24 mouse cellular contexts compared by ENCODE assay signal in genomic region chr11:30147882-30148281, GRCm38 (mm10).
A peak's percentile ranks its signal among the peaks of the same experiment; 100 is the strongest.
DNase-seq lines count a peak whose midpoint lies in the region; ATAC-seq and TF ChIP-seq lines count a peak whose summit lies in the region.
"Had no signal": no experiment of that assay in that cellular context is flagged by ENCODE, and none has a peak within 500 bp of the region (broad histone marks: within the 10 kb centered on the region; RNA-seq: fewer than 3 reads in every experiment).

No protein-coding gene starts in this region.

- no peak for TF ChIP-seq POLR2A in heart, adult 2 months (IDR thresholded peaks at IDR 0.05; ENCODE audit: insufficient read depth, low read depth, low read length)
- no peak for TF ChIP-seq POLR2A in CH12.LX (IDR thresholded peaks at IDR 0.05; ENCODE audit: low read depth, low read length)

- H3K4me1 ChIP-seq in heart, adult 2 months (ENCODE audit: control insufficient read depth, insufficient read depth, low read length), result peaks cover 17% of the 10 kb centered on the region
- H3K4me1 ChIP-seq in CH12.LX (ENCODE audit: control insufficient read depth in 1 of 2, insufficient read depth in 2 of 2), result peaks cover 0 to 13% of the 10 kb centered on the region in 2 experiments; a peak in 2 of 4 replicates
- H3K4me1 ChIP-seq: forebrain, embryonic 13.5 days; intestine, embryonic 15.5 days; midbrain, embryonic 15.5 days; neural tube, embryonic 13.5 days had no signal

- TF ChIP-seq CTCF in heart, adult 2 months (IDR thresholded peaks at IDR 0.05), result peak; percentile 54
- TF ChIP-seq CTCF in layer of hippocampus, adult 2 months (conservative IDR thresholded peaks at IDR 0.05), result peak; percentile 52
- peak in 1 of 2 experiments; percentile 60; a peak in 2 of 4 replicates for TF ChIP-seq CTCF in CH12.LX (conservative IDR thresholded peaks at IDR 0.05 in 1 of 2, IDR thresholded peaks at IDR 0.05 in 1 of 2; ENCODE audit: low read depth in 2 of 2, low read length in 2 of 2)

- no peak overlapping the region for H3K9ac ChIP-seq in heart, adult 2 months (ENCODE audit: low read depth, low read length)
- H3K9ac ChIP-seq in CH12.LX (ENCODE audit: insufficient read depth, low read depth), result no peak overlapping the region
- H3K9ac ChIP-seq: forebrain, embryonic 13.5 days; heart, embryonic 13.5 days; hindbrain, embryonic 14.5 days; intestine, embryonic 15.5 days; lung, embryonic 14.5 days; midbrain, embryonic 15.5 days; neural tube, embryonic 13.5 days had no signal

- in situ Hi-C loops in CH12.LX (cut with MboI; ENCODE audit: low pct_ligation_motif_present, low pct_unique_long_range_greater_than_20kb, low sequenced_read_pairs), result no loop called here

- no peaks in the 10 kb centered on the region for H3K9me3 ChIP-seq in CH12.LX (replicated peaks; ENCODE audit: low read length)
- H3K9me3 ChIP-seq: forebrain, embryonic 13.5 days; heart, embryonic 13.5 days; intestine, embryonic 15.5 days; midbrain, embryonic 15.5 days; neural tube, embryonic 13.5 days had no signal

- DNase-seq in heart, adult 2 months, result no peak
- no peak for DNase-seq in heart, postnatal 4 days
- no peak for DNase-seq in layer of hippocampus, adult 2 months (ENCODE audit: low spot score in 2 of 2)
- no peak for DNase-seq in layer of hippocampus, postnatal 25 days (ENCODE audit: extremely low spot score in 1 of 2, low spot score in 1 of 2)
- peak; percentile 38 for DNase-seq in CH12.LX (ENCODE audit: extremely low read depth)
- no peak for DNase-seq in left cerebral cortex, postnatal 14 days (ENCODE audit: low spot score in 2 of 2)
- no peak for DNase-seq in adrenal gland, adult (ENCODE audit: inconsistent age in 2 of 2, low spot score in 1 of 2)
- DNase-seq: adrenal gland, adult 8-10 months; cerebellum, adult 18-20 months; cerebellum, postnatal 25 days; lung, embryonic 14.5 days; lung, postnatal 4 days; retina, postnatal 1 day; right cerebral cortex, postnatal 25 days; spleen, adult 18-20 months; thymus, postnatal 36 days had no signal

- H3K27me3 ChIP-seq in heart, adult 2 months (ENCODE audit: control insufficient read depth, insufficient read depth, low read length), result no peaks in the 10 kb centered on the region
- no peaks in the 10 kb centered on the region for H3K27me3 ChIP-seq in CH12.LX (replicated peaks)
- H3K27me3 ChIP-seq: forebrain, embryonic 13.5 days; heart, embryonic 13.5 days; intestine, embryonic 15.5 days; midbrain, embryonic 15.5 days; neural tube, embryonic 13.5 days had no signal

- no peak overlapping the region for H3K4me3 ChIP-seq in heart, adult 2 months
- H3K4me3 ChIP-seq in layer of hippocampus, adult 2 months, result no peak overlapping the region
- H3K4me3 ChIP-seq in CH12.LX (replicated peaks in 1 of 3; ENCODE audit: low read depth in 2 of 3, low read length in 2 of 3, poor library complexity in 1 of 3), result no peak overlapping the region
- H3K4me3 ChIP-seq: forebrain, embryonic 13.5 days; heart, embryonic 13.5 days; intestine, embryonic 15.5 days; midbrain, embryonic 15.5 days; neural tube, embryonic 13.5 days had no signal

- no peak for TF ChIP-seq EP300 in heart, adult 2 months (IDR thresholded peaks at IDR 0.05; ENCODE audit: insufficient read depth, low read depth, low read length)
- no peak for TF ChIP-seq EP300 in CH12.LX (IDR thresholded peaks at IDR 0.05; ENCODE audit: low read length)

- TF ChIP-seq RAD21 in CH12.LX (IDR thresholded peaks at IDR 0.05; ENCODE audit: low read depth, low read length), result peak; percentile 45

- 83% methylated on average over 1 of the region's 1 CpGs for WGBS in heart, adult 2 months

- ATAC-seq in megakaryocyte progenitor cell, adult 5-6 weeks (replicated peaks; ENCODE audit: poor library complexity), result peak; percentile 52; the same call in 1 of the 2 replicates
- ATAC-seq: forebrain, embryonic 13.5 days; intestine, embryonic 15.5 days; midbrain, embryonic 15.5 days had no signal

- H3K79me2 ChIP-seq in heart, adult 2 months (replicated peaks; ENCODE audit: control insufficient read depth, insufficient read depth, low read length), result peaks cover 9% of the 10 kb centered on the region
- H3K79me2 ChIP-seq in CH12.LX (replicated peaks; ENCODE audit: control insufficient read depth, extremely low read depth, insufficient read depth, poor library complexity, severe bottlenecking), result no peaks in the 10 kb centered on the region

- dilution Hi-C loops in CH12.LX (cut with MboI; ENCODE audit: extremely low pct_ligation_motif_present, extremely low pct_unique_long_range_greater_than_20kb, low sequenced_read_pairs), result no loop called here

- no peak overlapping the region for H3K4me2 ChIP-seq in CH12.LX (ENCODE audit: insufficient read depth, low read depth, poor library complexity, severe bottlenecking)
- H3K4me2 ChIP-seq: forebrain, embryonic 13.5 days; heart, embryonic 13.5 days; hindbrain, embryonic 14.5 days; intestine, embryonic 15.5 days; liver, embryonic 11.5 days; lung, embryonic 14.5 days; midbrain, embryonic 15.5 days; neural tube, embryonic 13.5 days had no signal

- intact Hi-C loops in heart, adult 2 months (cut with DNase I), result loop anchor here (10.0 kb wide), 1 partner anchor 47 kb away; no protein-coding TSS in a partner anchor
- intact Hi-C loops in left cerebral cortex, postnatal 14 days (cut with DNase I), result no loop called here

- peaks cover 85% of the 10 kb centered on the region for H3K36me3 ChIP-seq in heart, adult 2 months (ENCODE audit: control insufficient read depth, insufficient read depth, low read length)
- peaks cover 62 to 86% of the 10 kb centered on the region in 2 experiments for H3K36me3 ChIP-seq in CH12.LX (replicated peaks in 1 of 2; ENCODE audit: control insufficient read depth in 1 of 2, insufficient read depth in 1 of 2, low read length in 1 of 2)

- peak overlapping the region; percentile 3; the same call in 1 of the 2 replicates for H3K27ac ChIP-seq in heart, adult 2 months
- 0 out of 2 replicates have a peak overlapping the region, but pooled peaks have one; percentile 55 for H3K27ac ChIP-seq in layer of hippocampus, adult 2 months
- H3K27ac ChIP-seq in CH12.LX (ENCODE audit: insufficient read depth, low read depth), result no peak overlapping the region
- H3K27ac ChIP-seq: forebrain, embryonic 13.5 days; heart, embryonic 13.5 days; hindbrain, embryonic 14.5 days; intestine, embryonic 15.5 days; midbrain, embryonic 15.5 days; neural tube, embryonic 13.5 days had no signal

TF ChIP-seq in CH12.LX, 34 proteins besides CTCF, POLR2A, EP300 and RAD21:
- no peak for TF ChIP-seq USF2 (conservative IDR thresholded peaks at IDR 0.05; ENCODE audit: low read depth, low read length)
- TF ChIP-seq SMC3 (IDR thresholded peaks at IDR 0.05; ENCODE audit: low read depth, low read length), result peak; percentile 73
- TF ChIP-seq JUND (conservative IDR thresholded peaks at IDR 0.05; ENCODE audit: low read depth, low read length), result no peak
